Comparison of ENCODE assay signal across 8 mouse cellular contexts in the genomic region with DNA sequence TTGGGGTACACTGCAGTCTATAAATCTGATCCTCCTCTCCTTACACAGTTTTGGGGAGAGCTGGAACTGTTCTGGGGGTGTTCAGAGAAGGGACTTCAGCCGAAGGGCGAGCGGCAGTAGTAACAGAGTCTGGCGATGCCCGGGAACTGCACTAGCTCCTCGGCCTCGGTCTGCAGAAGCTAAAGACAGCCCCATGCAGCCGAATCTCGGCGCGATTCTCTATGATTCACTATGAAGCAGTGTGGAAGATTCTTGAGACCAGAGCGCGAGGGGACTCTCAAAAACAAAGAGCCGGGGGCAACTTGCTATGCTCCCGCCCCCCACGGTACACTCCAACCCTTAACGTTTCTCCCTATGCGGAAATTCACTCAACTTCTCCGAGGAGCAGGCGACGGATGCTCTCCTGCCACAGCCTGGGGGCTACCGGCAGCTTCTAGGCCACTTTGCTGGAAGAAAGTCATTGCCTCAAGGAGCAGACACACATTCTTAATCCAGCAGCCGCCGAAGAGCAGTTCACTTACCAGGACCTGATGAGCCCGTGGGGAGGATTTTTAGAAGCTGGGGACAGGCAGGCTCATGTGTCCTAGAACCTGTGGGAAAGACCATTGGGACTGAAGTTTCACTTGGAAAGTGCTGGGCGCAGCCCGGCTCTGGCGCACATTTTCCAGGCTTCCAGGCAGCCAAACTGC.
DNase-seq lines count a peak whose midpoint lies in the region; ATAC-seq lines count a peak whose summit lies in the region.

No protein-coding gene starts in this region.

- H3K4me2 ChIP-seq in forebrain, embryonic 14.5 days (ENCODE audit: low read length), result peak overlapping the region; percentile 85
- peak overlapping the region; percentile 62 for H3K4me2 ChIP-seq in hindbrain, embryonic 12.5 days (replicated peaks)
- peak overlapping the region; percentile 58 for H3K4me2 ChIP-seq in midbrain, embryonic 16.5 days (ENCODE audit: low read length)

- no peaks in the 10 kb centered on the region for H3K36me3 ChIP-seq in forebrain, embryonic 14.5 days (ENCODE audit: control insufficient read depth, insufficient read depth, low read length)
- H3K36me3 ChIP-seq in hindbrain, embryonic 12.5 days, result no peaks in the 10 kb centered on the region
- no peaks in the 10 kb centered on the region for H3K36me3 ChIP-seq in limb, embryonic 10.5 days
- no peaks in the 10 kb centered on the region for H3K36me3 ChIP-seq in midbrain, embryonic 16.5 days (ENCODE audit: control insufficient read depth, insufficient read depth, low read length)

- H3K27me3 ChIP-seq in forebrain, embryonic 14.5 days (replicated peaks; ENCODE audit: control insufficient read depth, insufficient read depth, low read length), result 0 out of 2 replicates have a peak, but pooled peaks cover 13% of the 10 kb centered on the region
- peaks cover 44% of the 10 kb centered on the region for H3K27me3 ChIP-seq in hindbrain, embryonic 12.5 days
- peaks cover 90% of the 10 kb centered on the region for H3K27me3 ChIP-seq in limb, embryonic 10.5 days (ENCODE audit: low read depth, poor library complexity, severe bottlenecking)
- peaks cover 6% of the 10 kb centered on the region; the same call in 1 of the 2 replicates for H3K27me3 ChIP-seq in midbrain, embryonic 16.5 days (ENCODE audit: control insufficient read depth, insufficient read depth, low read depth, low read length)

- H3K27ac ChIP-seq in forebrain, embryonic 14.5 days (ENCODE audit: low read depth, low read length), result peak overlapping the region; percentile 79
- H3K27ac ChIP-seq in hindbrain, embryonic 12.5 days, result no peak overlapping the region
- peak overlapping the region; percentile 66 for H3K27ac ChIP-seq in limb, embryonic 10.5 days
- peak overlapping the region; percentile 53 for H3K27ac ChIP-seq in midbrain, embryonic 16.5 days (ENCODE audit: low read length)

- H3K9ac ChIP-seq in forebrain, embryonic 14.5 days (ENCODE audit: low read length), result peak overlapping the region; percentile 75
- peak overlapping the region; percentile 58 for H3K9ac ChIP-seq in hindbrain, embryonic 12.5 days
- peak overlapping the region; percentile 45 for H3K9ac ChIP-seq in midbrain, embryonic 16.5 days (ENCODE audit: low read depth, low read length)

- no peak for ATAC-seq in forebrain, embryonic 14.5 days
- no peak for ATAC-seq in hindbrain, embryonic 12.5 days (ENCODE audit: low FRiP score)
- ATAC-seq in midbrain, embryonic 16.5 days, result no peak

- 2% methylated on average over 28 of the region's 28 CpGs for WGBS in forebrain, embryonic 14.5 days
- 1% methylated on average over 28 of the region's 28 CpGs for WGBS in hindbrain, embryonic 12.5 days
- under 1% methylated on average over 28 of the region's 28 CpGs for WGBS in limb, embryonic 10.5 days
- 2% methylated on average over 28 of the region's 28 CpGs for WGBS in midbrain, embryonic 16.5 days

- peaks cover 44% of the 10 kb centered on the region for H3K4me1 ChIP-seq in forebrain, embryonic 14.5 days (ENCODE audit: control insufficient read depth, insufficient read depth, low read length)
- H3K4me1 ChIP-seq in hindbrain, embryonic 12.5 days, result peaks cover 49% of the 10 kb centered on the region
- peaks cover 51% of the 10 kb centered on the region for H3K4me1 ChIP-seq in limb, embryonic 10.5 days
- peaks cover 12% of the 10 kb centered on the region for H3K4me1 ChIP-seq in midbrain, embryonic 16.5 days (ENCODE audit: control insufficient read depth, insufficient read depth, low read length)

- no peaks in the 10 kb centered on the region for H3K9me3 ChIP-seq in forebrain, embryonic 14.5 days (replicated peaks; ENCODE audit: control insufficient read depth, low read length)
- no peaks in the 10 kb centered on the region for H3K9me3 ChIP-seq in hindbrain, embryonic 12.5 days (replicated peaks)
- no peaks in the 10 kb centered on the region for H3K9me3 ChIP-seq in limb, embryonic 10.5 days (replicated peaks)
- no peaks in the 10 kb centered on the region for H3K9me3 ChIP-seq in midbrain, embryonic 16.5 days (replicated peaks; ENCODE audit: control insufficient read depth, low read length, poor library complexity, severe bottlenecking)

- H3K4me3 ChIP-seq in forebrain, embryonic 14.5 days (ENCODE audit: low read depth, low read length), result peak overlapping the region; percentile 40
- peak overlapping the region; percentile 23 for H3K4me3 ChIP-seq in hindbrain, embryonic 12.5 days
- H3K4me3 ChIP-seq in limb, embryonic 10.5 days, result peak overlapping the region; percentile 54
- H3K4me3 ChIP-seq in midbrain, embryonic 16.5 days (ENCODE audit: low read depth, low read length), result peak overlapping the region; percentile 31

- peak; percentile 67 for DNase-seq in R1 (ENCODE audit: low read depth, low spot score)
- peak; percentile 39 to 57 for DNase-seq in adrenal gland, postnatal 36 days
- peak; percentile 64 for DNase-seq in forebrain, embryonic 14.5 days (ENCODE audit: low spot score)
- DNase-seq in limb, embryonic 10.5 days (ENCODE audit: low spot score), result peak; percentile 74
- DNase-seq in thymus, adult 18-20 months, result no peak
- DNase-seq in natural killer cell, adult 2 months (ENCODE audit: low spot score in 2 of 2), result no peak

Comparison
In these comparisons a context has a peak if more than half of its experiments do, and no peak if none do; other contexts are left out.
1. DNase-seq: peak in R1 (single experiment), adrenal gland, postnatal 36 days (2 of 2), forebrain, embryonic 14.5 days (single experiment) and limb, embryonic 10.5 days (single experiment); none in thymus, adult 18-20 months (0 of 2) and natural killer cell, adult 2 months (0 of 2).
2. Peak in every context shown above with its lines, with median percentiles within 50 percentile points of each other: H3K4me2 ChIP-seq, H3K4me3 ChIP-seq and H3K9ac ChIP-seq.